8 mouse cellular contexts compared by ENCODE assay signal in the genomic region with DNA sequence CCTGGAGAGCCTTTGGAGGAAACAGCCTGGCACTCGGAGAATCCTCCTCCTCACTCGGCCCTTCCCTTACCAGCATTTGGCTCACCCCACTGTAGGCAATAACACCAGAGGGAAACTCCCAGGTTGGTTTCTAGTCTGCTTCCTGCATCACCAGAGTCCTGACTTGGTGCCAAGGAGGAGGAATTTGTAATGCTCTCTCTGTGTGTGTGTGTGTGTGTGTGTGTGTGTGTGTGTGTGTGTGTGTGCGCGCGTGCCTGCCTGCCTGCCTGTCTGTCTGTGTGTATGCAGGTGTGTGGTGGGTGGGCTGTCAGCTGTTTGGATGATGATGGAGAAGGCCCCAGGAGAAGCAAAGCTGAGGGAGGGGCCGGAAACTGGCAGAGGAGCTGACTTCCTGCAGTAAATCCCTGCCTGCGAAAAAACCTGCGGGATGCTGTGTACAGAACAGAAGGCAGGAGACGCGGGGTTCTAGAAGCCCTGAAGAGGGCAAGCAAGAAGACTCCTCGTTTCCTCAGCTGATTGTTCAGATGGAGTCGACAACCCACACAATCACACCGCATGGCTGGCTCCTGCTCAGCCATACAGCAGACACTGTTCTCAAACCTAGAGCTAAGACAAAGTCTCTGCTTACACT.
A peak's percentile ranks its signal among the peaks of the same experiment; 100 is the strongest.
DNase-seq lines count a peak whose midpoint lies in the region; ATAC-seq lines count a peak whose summit lies in the region.

No protein-coding gene starts in this region.

- 40% methylated on average over 13 of the region's 13 CpGs for WGBS in intestine, embryonic 15.5 days

- H3K27ac ChIP-seq in intestine, embryonic 15.5 days: no peak overlapping the region

- H3K4me1 ChIP-seq in intestine, embryonic 15.5 days (replicated peaks): no peaks in the 10 kb centered on the region

- no peaks in the 10 kb centered on the region for H3K9me3 ChIP-seq in intestine, embryonic 15.5 days

- no peak overlapping the region for H3K4me2 ChIP-seq in intestine, embryonic 15.5 days (replicated peaks)

- DNase-seq in adrenal gland, postnatal 10 days: peak; percentile 7
- DNase-seq in adrenal gland, adult 2 months: no peak
- peak; percentile 75 for DNase-seq in right cerebral cortex, adult 18-20 months
- no peak for DNase-seq in right cerebral cortex, postnatal 4 days
- DNase-seq in layer of hippocampus, adult 8-10 months (ENCODE audit: low spot score in 2 of 2): peak; percentile 65 to 69
- peak; percentile 38 for DNase-seq in right cerebral cortex, postnatal 14 days
- no peak for DNase-seq in adrenal gland, adult 18-20 months (ENCODE audit: low spot score in 2 of 2)

- no peaks in the 10 kb centered on the region for H3K27me3 ChIP-seq in intestine, embryonic 15.5 days (replicated peaks)

- no peak; the same call in 1 of the 2 replicates for ATAC-seq in intestine, embryonic 15.5 days

- no peaks in the 10 kb centered on the region for H3K36me3 ChIP-seq in intestine, embryonic 15.5 days

- no peak overlapping the region for H3K9ac ChIP-seq in intestine, embryonic 15.5 days

- no peak overlapping the region for H3K4me3 ChIP-seq in intestine, embryonic 15.5 days (replicated peaks)

Comparison
In these comparisons a context has a peak if more than half of its experiments do, and no peak if none do; other contexts are left out.
1. DNase-seq: peak in adrenal gland, postnatal 10 days (single experiment), right cerebral cortex, adult 18-20 months (single experiment), layer of hippocampus, adult 8-10 months (2 of 2) and right cerebral cortex, postnatal 14 days (single experiment); none in adrenal gland, adult 2 months (single experiment), right cerebral cortex, postnatal 4 days (single experiment) and adrenal gland, adult 18-20 months (0 of 2).